Mouse (Mus musculus) frontal cortex, postnatal 36 days (tissue): ENCODE measurements around the gene Wiz.
A peak's percentile ranks its signal among the peaks of the same experiment; 100 is the strongest.

ENCODE experiments used
- DNase-seq, 2 experiments: peaks; one replicate each; pipeline ENCODE4 v3.0.0; 2022; ENCODE audit warnings: low spot score in 2 of 2

Gene Wiz

DNA sequence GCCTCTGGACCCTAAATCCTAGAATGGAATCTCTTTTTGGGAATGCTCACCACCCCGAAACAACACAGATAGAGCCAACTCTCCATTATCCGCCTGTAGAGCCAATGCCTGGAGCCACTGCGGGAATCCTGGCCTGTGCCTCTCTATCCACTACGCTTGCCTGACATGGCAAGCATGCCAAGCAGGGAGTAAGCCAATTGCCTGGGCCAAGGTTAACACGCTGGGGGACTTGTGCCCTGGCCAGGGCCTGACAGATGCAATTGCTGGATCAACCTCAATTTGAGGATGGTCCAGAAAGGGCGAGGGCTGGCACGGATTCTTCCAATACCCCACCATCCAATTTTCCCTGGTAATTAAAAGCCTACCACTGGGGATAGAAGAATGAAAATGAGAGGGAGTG is 6.7 kb downstream of the Wiz start:
- no peak for DNase-seq

DNA sequence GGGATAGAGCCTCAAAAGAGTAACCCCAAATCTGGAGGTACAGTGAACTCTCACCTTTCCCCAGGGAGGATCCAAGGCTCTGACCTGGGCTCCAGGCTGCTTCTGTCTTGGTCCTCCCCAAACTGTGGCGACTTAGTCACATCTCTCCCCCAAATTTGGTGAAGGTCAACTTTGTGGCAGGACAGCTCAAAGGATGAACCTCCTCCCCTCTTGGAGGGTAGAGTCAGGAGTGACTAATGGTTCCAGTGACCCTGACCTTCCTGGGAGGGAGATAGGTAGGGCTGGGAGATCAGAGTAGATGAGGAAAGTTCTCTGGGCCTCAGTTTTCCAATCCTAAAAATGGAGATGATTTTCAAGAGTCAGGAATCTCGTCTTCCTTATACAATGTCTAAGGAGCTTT is 10.5 kb downstream of the Wiz start:
- no peak for DNase-seq

DNA sequence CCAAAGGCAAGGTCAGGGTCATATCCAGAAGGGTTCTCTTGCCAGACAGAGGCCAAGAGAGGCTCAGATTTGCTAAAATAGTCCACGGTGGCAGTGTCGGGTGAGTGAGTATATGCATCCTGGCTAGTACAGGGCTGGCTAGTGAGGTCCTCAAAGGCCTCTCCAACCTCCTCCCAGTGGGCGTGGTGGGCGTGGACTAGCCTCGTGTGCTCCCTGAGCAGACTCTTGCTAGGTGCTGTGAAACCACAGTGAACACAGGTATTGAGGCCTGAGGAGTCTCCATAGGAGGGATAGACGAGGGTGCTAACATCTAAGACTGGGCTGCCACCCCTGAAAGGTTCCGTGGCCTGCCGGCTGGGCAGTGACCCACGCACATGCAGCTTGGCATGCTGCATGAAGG is 12.1 kb downstream of the Wiz start:
- DNase-seq: no peak

DNA sequence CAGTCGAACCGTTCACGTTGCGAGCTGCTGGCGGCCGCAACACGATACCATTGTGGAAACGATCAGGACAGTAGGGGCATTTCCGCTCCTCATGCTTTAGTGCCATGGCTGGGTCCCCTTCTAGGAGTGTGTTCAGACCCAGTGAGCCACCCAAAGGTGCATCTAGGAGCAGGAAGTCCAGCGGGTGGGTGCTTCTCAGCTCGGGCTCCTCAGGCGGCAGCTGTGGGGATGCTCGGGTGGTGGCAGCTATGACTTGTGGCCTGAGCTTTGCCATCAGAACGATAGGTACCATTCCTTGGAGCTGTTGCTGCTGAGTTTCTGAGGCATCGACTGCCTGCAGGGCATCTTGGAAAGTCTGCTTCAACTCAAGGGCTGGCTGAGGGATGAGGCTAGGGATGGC is 12.8 kb downstream of the Wiz start:
- DNase-seq: no peak

DNA sequence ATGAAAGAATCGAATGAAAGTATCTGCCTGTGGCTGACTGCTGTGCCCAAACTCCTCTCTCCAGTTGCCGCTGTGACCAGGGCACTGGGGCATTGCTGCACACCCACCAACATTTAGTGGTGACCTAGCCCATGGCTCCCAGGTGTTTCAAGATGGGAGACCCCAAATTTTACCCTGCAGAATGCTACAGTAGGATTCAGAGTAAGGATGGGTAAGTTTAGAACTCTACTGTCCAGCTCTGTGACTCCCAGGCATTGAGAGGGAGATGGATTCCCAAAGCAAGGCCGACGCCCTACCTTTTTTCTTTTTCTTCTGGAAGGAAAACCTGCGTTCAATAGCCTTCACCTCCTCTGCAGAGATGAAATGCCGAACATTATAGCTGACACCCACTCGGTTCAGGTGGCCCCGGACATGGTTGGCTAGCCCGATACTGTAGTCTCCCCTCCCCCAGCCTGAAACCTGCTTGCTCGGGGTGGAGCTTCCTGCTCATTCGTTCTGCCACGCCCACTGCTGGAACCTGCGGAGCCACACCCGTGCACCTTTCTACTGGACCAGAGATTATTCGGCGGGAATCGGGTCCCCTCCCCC is 20.2 kb downstream of the Wiz start:
- no peak for DNase-seq

DNA sequence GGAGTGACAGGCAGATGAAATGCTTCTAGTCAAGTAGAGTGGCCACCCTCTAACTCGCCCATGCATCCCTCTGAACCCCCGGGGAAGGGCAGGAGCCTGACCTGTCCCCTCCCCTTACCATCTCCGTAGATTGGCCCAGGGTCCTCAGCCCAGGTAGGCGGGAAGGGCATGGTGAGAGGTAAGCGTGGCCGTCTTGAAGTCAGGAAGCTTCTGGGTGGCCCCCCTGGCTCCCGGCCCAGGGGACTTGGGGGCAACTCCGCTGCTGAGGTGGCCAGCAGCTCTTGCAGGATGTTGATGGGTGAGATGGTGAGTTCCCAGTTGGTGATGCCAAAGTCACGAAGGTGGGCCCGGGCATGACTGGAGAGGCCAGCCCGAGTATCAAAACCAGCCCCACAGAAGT is 21.5 kb downstream of the Wiz start:
- DNase-seq: no peak

DNA sequence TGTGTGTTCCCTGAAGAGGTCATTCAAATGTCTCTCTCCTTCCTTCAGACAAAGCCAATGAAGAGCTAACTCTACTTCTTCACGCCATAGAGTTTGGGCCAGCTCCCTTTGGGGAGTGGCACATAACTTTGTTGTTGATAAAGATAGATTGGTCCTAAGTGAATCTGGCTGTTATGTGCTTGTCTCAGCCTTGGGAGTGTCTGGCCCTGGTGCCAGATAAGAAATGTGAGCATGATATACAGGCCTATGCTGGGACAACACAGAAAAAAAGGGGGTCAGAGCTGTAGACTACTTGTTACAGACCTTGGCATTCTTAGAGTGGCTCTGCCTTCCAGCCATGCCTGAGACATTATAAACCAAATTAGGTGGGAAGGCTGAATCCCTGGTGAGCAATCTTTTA is 23.9 kb downstream of the Wiz start:
- DNase-seq: no peak

DNA sequence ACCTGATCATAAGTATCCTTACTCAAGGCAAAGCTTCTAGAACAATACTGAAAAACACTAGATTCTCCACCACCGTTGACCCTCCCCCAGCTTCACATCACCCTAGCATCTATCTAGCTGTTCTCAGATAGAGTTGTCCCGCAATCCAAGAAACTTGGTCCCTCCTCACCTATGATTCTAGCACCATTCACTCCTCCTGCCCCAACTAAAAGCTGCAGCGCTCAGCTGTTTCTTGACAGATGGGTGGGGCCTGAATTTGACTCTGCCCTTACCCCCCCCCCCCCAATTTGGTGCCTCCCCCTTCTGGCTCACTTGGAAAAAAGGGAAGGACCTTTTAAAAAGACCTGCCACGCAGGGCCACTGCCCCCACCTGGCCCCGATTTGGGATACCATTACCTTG is 24.4 kb downstream of the Wiz start:
- no peak for DNase-seq

DNA sequence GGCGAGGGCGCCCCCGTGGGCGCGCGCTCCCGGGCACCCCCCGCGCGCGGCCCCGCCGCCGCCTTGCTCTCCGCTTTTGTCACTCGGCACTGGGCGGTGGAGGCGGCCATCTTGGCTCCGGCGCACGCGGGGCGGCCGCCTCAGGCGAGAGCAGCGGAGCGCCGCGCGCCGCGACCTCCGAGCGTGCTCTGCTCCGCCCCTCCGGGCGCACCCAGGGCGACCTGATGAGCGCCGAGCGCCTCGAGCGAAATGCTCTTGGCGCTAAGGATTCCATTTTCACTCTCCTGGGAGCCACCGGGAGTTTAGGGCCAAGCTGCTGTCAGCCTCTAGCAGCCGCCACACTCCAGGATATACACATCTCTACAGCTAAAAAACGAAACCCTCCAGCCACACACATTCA is 24.9 kb downstream of the Wiz start:
- DNase-seq: peak; percentile 83 to 91

DNA sequence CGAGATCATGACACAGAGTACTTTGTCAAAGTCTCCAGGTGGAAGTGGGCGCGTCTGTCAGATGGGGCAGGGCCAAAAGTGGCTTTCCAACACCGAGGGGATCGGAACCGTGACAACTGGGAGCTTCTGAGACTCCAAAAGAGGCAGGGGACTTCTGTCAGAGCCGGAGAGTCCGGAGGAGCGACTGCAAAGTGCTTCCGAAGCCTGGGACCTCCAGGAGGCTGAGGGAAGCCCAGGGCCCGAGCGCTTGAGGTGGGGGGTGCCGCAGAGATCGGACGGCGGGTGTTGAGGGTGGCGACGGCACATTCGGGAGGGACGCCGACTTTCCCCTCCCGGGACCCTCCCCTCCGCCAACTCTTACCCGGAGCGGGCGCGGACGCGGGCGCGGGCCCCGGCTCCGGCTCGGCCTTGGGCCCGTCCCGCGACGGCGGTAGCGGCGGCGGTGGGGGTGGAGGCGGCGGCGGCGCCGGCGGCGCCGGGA is 25.4 kb downstream of the Wiz start:
- no peak for DNase-seq

DNA sequence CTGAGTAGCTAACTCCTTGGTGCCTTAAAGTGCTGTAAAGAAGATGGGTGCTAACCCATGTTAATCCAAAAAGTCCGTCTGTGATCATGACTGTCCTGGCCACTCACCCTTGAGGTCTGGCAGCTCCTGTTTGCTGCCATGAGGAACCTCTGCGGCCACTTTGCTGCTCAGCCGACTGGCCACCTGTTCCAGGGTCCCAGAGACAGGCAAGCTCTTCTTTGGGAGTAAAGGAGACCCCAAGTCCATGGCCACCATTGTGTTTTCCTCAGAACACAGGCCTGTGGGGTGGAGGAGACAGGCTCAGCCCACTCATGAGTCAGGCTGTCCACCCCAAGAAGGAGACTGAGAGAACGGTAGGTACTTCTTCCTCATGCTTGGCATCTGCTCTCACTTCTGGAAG is 26.6 kb downstream of the Wiz start:
- DNase-seq: no peak

DNA sequence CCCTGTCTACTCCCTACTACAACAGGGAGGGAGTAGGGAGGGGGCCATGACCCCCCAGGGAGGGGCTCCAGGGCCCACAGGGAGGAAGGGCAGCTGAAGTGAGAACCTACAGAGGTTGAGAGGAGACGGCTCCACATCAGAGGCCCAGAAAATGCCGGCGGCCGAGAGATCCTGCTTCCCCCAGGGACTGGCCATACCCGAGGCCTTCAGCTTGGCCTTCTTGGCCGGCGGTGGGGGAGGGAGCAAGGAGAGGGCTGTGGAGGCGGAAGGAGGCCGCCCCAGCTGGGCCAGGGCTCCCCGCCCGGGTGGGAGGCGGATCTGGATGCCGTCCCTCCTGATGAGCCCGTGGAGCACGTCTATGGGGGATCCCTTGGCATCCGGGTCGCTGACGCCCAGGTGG is 29.3 kb downstream of the Wiz start:
- no peak for DNase-seq

DNA sequence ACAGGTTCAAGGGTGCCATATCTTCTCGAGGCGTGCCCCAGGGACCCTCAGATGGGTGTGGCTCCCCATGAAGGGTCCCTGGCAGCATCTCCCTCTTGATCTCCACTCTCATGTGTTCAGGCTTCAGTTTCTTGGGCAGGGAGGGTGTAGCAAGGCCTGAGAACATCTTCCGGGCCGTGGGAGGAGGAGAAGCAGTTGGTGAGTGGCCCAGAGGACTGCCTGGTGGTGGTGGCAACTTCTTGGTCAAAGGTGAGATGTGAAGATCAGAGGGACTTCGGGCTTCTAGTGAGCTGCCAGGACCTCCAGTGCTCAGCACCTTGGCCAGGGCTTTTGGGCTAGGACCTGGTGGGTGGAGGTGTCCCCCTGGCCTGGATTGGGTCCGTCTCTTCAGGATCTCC is 30.3 kb downstream of the Wiz start:
- DNase-seq: no peak

DNA sequence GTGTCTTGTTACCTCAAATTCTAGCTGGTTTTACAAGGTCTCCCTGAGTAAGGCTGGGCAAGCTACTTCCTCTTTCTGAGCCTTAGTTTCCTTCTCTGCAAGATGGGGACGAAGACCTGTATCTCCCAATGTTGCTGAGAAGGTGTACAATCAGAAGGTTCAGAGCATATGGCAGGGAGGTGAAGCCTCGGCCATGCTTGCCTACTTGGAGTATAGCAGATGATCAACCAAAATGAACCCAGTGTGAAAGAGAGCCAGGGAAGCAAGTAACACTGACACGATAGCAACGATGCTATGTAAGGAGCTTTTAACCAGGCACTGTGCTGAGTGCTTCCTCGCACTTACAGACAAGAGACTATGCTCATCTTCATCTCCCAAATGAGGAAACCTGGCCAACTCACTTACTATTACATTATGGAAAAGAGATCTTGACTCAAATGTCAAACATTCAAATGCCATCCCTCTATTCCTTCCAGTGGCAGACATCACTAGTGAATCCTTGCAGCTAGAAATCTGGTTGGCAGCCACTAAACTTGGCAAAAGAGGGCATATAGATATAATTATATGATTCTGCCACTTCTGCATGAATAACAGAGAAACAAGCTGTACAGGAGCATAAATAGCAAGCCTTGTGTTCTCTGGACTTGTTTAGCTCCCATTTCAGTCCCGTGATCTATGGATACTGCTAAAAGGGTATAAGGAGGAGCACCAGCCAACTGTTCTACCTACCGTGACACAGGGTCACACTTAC is 30.9 kb downstream of the Wiz start:
- peak in 1 of 2 experiments; percentile 32 for DNase-seq

DNA sequence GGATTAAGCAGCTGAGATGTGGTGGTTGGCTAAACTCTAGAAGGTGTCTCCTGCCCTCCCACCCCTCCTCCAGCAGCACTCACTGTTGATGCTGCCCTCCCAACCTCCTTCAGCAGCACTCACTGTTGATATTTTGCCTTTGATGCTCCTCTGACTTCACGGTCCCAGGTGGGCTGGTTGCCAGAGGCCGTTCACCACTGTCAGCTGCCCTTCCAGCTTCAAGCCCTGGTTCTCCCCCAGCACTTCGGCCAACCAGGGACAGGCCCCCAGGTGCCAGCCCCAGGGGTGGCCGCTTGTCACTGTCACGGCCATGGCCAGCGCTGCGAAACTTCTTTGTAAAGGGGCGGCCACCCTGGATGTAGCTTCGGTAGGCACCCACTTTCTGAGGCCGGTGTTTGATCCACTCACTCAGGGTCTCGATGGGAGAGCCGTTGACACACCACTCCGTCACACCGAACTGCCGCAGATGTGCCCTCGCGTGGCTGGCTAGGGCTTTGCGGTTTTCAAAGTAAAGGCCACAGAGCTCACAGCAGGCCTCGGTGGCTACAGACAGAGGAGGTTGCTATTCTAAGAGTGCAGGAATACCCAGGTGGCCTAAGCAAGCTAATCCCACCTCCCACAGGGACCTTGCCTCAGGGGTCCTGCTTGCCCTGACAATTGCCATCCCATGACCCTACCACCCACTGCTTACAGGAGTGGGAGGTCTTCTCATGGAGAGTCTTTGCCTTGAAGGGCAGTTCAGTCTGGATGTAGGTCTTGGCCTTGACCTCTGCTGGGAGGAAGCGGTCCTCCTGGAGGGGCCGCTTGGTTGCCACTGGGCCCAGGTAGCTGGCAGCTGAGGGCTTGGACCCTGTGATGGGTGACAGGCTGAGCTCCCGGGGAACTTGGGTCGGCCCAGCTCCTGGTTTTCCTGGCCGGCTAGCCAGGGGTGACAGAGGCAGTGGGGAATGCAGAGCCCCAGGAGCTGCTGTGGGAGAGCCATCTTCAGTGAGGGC is 32.2 kb downstream of the Wiz start:
- no peak for DNase-seq

DNA sequence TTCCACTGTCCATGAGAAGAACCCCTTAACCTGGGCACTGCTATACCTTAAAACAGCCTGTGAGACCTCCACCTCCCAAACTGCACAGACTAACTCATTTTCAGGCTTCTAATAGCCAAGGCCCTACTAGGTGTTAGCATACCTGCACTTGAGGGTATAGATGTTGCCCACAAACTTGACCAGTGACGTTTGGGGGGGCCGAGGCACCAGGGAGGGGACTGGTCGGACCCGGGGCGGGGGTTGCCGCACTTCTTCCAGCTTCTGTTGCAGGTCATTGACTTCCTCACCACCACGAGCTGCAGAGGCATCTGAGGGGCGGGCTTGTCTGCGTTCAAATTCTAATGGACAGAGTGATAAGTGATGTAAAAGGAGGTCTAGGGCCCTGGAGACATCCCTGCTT is 33.0 kb downstream of the Wiz start:
- DNase-seq: no peak

DNA sequence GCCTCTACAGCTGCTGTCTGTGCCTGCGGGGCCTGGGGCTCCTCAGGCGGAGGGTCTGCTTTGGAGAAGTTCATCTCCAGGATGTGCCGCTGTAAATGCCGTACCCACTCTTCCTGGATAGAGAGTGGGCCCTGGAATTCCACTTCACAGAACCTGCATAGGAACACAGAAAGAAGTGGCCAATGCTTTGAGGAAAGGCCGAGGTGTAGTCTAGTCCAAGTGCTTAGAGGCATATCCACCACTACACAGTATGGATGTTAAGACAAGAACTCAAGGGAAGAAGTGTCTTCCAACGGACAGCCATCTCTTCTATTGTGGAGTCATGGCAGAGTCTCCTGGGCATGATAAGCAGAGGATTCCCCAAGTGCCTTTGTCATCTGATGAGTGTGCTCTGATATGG is 34.2 kb downstream of the Wiz start:
- no peak for DNase-seq

DNA sequence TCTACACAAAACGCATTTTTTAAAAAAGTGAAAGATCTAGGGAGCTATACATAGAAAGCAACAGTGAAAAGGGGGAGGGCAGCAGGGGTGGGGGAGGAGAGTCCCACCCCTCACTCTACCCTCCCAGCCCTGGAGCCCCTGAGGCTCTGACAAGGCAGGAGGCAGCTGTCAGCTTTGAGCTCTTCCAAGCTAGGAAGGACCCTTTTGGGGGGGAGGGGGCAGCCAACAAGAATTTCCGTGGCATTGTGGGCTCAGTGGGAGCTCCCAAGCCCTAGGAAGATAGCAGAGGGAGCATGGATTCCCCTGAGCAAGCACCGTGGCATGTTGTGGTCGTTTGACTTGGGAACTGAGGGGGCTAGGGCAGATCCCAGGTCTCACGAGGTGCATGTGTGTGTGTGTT is 35.0 kb downstream of the Wiz start:
- no peak for DNase-seq

DNA sequence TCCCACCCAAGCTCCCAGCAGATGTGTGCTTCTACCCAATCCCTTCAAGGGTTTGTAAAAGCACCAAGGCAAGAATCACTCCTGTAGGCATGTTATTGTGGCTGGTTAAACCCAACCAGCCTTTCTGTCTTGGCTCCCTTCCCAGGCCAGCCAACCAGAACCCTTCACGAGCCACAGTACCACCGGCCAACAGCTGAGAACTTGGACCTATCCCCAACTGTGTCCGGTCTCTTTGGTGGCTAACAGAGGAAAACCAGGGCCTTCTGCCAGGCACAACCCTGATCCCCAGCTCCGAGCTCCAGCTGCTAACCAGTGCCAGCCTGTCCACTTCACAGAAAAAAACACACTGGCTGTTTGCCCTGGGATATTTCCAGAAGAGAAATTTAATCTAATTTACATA is 35.5 kb downstream of the Wiz start:
- DNase-seq: peak; percentile 47 to 62

DNA sequence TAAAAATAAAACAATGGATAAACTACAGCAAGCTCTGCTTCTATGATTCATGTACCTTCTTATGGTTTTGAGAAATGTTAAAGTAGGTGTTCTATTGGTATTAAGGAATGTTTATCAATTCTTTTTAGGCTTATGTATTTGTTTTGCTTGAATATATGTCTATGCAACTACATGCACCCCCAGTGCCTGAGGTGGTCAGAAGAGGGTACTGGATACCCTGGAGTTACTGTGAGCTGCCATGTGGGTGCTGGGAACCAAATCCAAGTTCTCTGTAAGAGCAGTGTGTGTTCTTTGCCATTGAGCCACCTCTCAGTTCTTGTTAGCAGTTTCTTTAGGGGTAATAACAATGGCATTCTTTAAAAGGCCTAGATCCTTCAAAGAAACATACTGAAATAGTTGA is 37.5 kb downstream of the Wiz start:
- DNase-seq: no peak

DNA sequence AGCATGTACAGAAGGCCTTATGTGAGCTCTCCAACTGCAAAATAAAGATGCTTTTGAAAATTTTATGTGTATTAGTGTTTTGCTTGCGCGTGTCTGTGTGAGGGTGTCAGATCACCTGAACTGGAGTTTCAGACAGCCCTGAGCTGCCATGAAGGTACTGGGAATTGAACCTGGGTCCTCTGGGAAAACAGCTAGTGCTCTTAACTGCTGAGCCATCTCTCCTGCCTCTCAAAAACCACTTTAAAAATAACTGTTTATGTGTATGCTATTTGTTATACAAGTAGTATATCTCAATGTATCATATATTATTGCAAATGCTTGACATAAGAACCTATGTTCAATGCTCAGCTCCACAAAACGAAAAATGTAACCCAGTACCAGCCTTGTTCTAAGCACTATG is 38.0 kb downstream of the Wiz start:
- no peak for DNase-seq

DNA sequence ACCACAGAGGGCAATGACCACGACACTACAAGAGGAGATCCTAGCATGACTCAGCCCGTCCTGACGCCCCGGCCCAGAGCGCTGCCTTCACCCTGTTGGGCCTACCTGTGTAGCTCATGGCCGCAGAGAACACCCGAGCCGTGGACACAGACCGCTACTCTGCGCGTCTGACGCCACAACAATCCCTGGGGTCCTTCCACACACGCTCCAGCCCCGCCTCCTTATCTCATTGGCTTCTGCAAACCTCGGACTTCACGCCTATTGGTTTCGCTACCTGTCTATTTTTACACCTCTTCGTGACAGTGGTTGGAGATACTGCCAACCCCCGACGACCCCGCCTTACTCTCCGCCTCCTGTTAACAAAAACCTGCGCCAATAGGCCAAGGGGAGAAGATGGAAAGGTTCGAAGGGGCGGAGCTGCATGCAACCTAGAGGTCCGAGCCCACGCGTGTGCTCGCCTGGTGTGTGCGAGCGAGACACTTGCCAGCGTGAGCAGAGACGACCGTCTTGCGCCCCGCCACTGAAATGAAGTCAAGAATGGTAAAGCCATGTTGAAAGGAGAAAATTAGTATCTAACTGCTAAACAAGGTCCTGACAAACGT is 38.8 kb downstream of the Wiz start, which contains the start of gene Akap8l:
Gene Akap8l, minus strand, starts transcription at position 226 of the 602 bp plus-strand sequence.
- peak; percentile 97 to 99 for DNase-seq
